Mouse (Mus musculus) stomach, embryonic 14.5 days (tissue): Measurements from ENCODE around the gene Ptprh. TPM values are rescaled to one million over a fixed set of nuclear protein-coding genes. Genes with fewer than 3 reads are reported as not detected.
"Not testable (repeated sequence)": the region's sequence is repeated elsewhere in the genome, so short reads cannot be mapped to it uniquely, and the experiment has no call there.

Experiments
- ATAC-seq: fragments of 200-750 bp; cut with Nextera tagmentation; 2 replicates; pipeline ENCODE4 v1.8.0; 2017; ENCODE audit warnings: low read depth, moderate TSS enrichment; ENCODE audit not compliant: insufficient number of reproducible peaks, insufficient read depth, low FRiP score
- H3K27ac ChIP-seq: fragments of 300-500 bp; sonication (generic); 2 replicates; pipeline ENCODE4 v1.5.1; 2014; ENCODE audit warnings: mild to moderate bottlenecking, low read length, moderate library complexity, mixed read lengths
- H3K27me3 ChIP-seq: fragments of 300-500 bp; sonication (generic); 2 replicates; pipeline ENCODE4 v1.6.1; 2014; ENCODE audit warnings: low read length, control low read depth, mixed read lengths; ENCODE audit not compliant: control insufficient read depth, insufficient read depth
- H3K36me3 ChIP-seq: fragments of 300-500 bp; sonication (generic); 2 replicates; pipeline ENCODE4 v1.6.1; 2014; ENCODE audit warnings: mild to moderate bottlenecking, control low read depth, low read length, moderate library complexity, mixed read lengths; ENCODE audit not compliant: control insufficient read depth, insufficient read depth
- H3K4me1 ChIP-seq: fragments of 300-500 bp; sonication (generic); 2 replicates; pipeline ENCODE4 v1.6.1; 2014; ENCODE audit warnings: low read length, control low read depth, mixed read lengths; ENCODE audit not compliant: control insufficient read depth, insufficient read depth
- H3K4me2 ChIP-seq: fragments of 300-500 bp; sonication (generic); replicated peaks from 2 replicates; pipeline ENCODE4 v1.6.1; 2014; ENCODE audit warnings: low read depth, low read length, control low read depth
- H3K4me3 ChIP-seq: fragments of 300-500 bp; sonication (generic); 2 replicates; pipeline ENCODE4 v1.5.1; 2014; ENCODE audit warnings: low read depth, low read length, control low read depth
- H3K9ac ChIP-seq: fragments of 300-500 bp; sonication (generic); replicated peaks from 2 replicates; pipeline ENCODE4 v1.6.1; 2014; ENCODE audit warnings: low read depth, mild to moderate bottlenecking, control low read depth, low read length, moderate library complexity, mixed read lengths
- H3K9me3 ChIP-seq: fragments of 300-500 bp; sonication (generic); 2 replicates; pipeline ENCODE4 v1.6.1; 2016; ENCODE audit warnings: low read depth, low read length, control low read depth; ENCODE audit not compliant: control insufficient read depth
- WGBS: fragments of 180-500 bp; shearing (Covaris S2); extraction: QIAGEN DNeasy Blood & Tissue Kit; methylation state at CpG from one replicate; pipeline ENCODE4 v1.1.7; 2014; 5-methylcytosine and 5-hydroxymethylcytosine counted together
- polyA plus RNA-seq: library from polyadenylated mRNA; unstranded; fragments of >200 nt; fragmentation: Nextera tagmentation; extraction: Ambion mirVana; gene quantifications from 2 replicates; pipeline ENCODE4 v1.2.1, GENCODE M21; 2014

The Ptprh gene
- polyA plus RNA-seq, 1 experiment from 2014 or later, result not detected

DNA sequence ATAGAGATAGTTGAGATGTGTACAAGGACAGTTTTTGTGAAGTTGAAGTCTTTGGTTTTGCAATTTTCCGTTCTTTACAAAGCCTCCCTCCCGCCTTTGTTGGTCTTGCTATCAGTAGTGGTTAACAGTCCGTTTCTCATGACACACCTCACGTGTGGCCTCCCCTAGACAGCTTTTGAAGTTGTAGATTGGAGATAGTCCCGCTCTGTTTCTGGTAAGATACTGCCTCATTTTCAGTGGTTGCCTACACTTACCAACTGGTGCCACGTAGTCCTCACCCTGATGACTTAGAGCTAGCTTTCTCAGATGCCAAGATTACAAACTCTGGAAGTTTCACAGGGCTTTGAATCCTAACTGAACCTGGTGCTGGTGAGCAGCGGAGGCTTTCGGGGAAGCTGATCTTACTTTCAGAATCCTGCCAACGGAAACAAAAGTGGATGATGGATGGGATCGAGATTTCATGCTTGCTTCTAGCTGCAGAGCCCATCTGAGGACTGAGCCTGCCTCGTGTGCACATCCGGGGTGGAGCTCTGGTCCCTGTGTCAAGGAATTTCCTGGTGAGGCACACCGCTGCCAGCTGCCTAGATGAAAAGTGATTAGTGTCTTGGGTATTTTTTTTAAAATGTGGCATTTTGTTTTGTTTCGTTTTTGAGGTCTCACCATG is 10.0 kb upstream of the Ptprh start:
- 61% methylated on average over 14 of the region's 14 CpGs for WGBS
- no peak for ATAC-seq

DNA sequence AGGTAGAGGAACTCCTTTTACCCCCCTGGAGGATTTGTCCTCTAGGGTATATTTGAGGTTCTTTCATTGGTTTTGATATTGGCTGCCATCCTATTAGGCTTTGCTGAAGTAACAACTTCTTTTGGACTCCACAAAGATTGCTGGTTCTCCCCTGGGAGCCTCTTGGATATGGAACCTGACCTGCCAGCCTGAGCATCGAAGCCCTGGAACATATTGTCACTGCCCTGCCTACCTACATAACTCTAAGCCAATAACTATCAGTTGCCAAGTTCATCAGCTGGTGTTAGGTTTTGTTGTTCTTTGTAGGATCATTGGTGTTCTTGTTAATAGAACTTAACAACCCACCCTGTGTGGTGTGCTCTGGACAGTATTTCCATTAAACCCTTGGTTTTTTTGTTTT is 9.1 kb upstream of the Ptprh start:
- no peak for ATAC-seq
- no peaks in the 10 kb centered on the region for H3K4me1 ChIP-seq
- WGBS, result 70% methylated on average over 1 of the region's 1 CpGs
- H3K9me3 ChIP-seq, result no peaks in the 10 kb centered on the region
- no peak overlapping the region for H3K27ac ChIP-seq
- no peaks in the 10 kb centered on the region for H3K36me3 ChIP-seq
- H3K4me2 ChIP-seq, result no peak overlapping the region
- no peaks in the 10 kb centered on the region for H3K27me3 ChIP-seq
- no peak overlapping the region for H3K4me3 ChIP-seq
- no peak overlapping the region for H3K9ac ChIP-seq

More for the DNA sequence above, 10.0 kb upstream of the Ptprh start:
- Histone ChIP-seq H3K9me3 (no peaks in the 10 kb centered on the region), H3K4me2 (no peak overlapping the region), H3K9ac (no peak overlapping the region), H3K36me3 (no peaks in the 10 kb centered on the region), H3K4me1 (no peaks in the 10 kb centered on the region), H3K27me3 (no peaks in the 10 kb centered on the region), H3K27ac (no peak overlapping the region), H3K4me3 (no peak overlapping the region)

DNA sequence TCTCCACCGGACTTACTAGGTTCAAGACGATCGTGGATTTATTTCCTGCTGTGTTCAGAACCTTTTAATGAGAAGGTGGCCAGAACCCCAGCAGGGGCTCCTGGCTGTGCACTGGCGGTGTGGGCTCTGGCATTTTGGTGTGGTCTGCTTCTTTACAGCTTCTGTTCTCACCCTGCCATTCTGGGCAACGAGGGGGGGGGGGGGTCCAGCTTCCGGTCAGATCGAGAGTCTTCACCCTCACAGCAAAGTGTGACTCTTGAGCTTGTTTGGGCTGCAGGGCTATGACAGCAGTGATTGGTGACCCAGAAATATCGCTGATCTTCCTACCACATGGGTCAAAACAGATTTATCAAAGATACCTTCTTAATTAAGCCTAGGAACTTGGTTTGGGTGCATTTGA is 8.5 kb upstream of the Ptprh start:
- WGBS, result 62% methylated on average over 8 of the region's 8 CpGs

DNA sequence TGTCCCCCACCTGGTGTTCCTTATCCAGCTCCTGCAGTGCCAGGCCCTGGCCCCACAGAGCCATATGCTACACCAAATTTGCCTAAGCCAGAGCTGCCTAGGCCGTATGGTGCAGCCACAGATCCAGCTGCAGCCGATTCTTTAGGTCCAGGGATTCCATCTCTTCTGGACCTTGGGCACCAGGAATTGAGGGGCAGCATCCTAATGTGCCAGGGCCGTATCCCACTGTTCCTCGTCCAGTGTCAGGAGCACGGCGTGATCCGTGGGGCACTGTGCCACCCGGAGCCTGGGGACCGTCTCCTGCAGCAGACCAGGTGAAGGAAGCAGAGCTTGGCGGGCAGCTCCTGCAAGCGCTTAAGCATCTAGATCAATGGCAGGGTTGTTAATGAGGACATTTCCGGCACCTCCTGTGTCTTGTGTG is 8.1 kb upstream of the Ptprh start:
- H3K9me3 ChIP-seq, result no peaks in the 10 kb centered on the region
- H3K36me3 ChIP-seq, result no peaks in the 10 kb centered on the region
- H3K4me3 ChIP-seq, result no peak overlapping the region
- H3K4me2 ChIP-seq, result no peak overlapping the region
- H3K27ac ChIP-seq, result no peak overlapping the region
- H3K9ac ChIP-seq, result no peak overlapping the region
- H3K4me1 ChIP-seq, result no peaks in the 10 kb centered on the region
- WGBS, result 82% methylated on average over 12 of the region's 12 CpGs
- H3K27me3 ChIP-seq, result no peaks in the 10 kb centered on the region
- no peak for ATAC-seq

More for the DNA sequence above, 8.5 kb upstream of the Ptprh start:
- no peak overlapping the region for H3K9ac ChIP-seq
- no peak for ATAC-seq
- no peak overlapping the region for H3K4me3 ChIP-seq
- no peak overlapping the region for H3K4me2 ChIP-seq
- no peak overlapping the region for H3K27ac ChIP-seq
- no peaks in the 10 kb centered on the region for H3K36me3 ChIP-seq
- no peaks in the 10 kb centered on the region for H3K27me3 ChIP-seq
- no peaks in the 10 kb centered on the region for H3K4me1 ChIP-seq
- H3K9me3 ChIP-seq, result no peaks in the 10 kb centered on the region

DNA sequence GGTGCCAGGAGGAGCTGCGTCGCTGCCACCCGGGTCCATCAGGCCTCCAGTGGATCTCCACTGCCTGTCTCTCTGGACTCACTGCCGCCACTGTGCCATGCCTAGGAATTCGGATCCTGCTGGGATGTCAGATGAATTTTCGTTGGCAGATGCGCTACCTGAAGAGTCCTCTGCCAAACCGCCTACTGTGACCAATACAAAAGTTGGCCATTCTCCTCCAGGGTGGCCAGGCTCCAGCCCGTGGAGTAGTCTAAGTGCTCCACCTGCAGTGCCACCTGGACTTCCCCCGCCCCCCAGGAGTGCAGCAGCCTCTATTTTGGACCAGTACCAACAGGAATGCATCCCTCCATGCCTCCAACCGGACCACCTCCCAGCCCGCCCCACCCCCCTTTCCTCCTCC is 7.7 kb upstream of the Ptprh start:
- 80% methylated on average over 12 of the region's 12 CpGs for WGBS
- Histone ChIP-seq H3K4me3 (no peak overlapping the region), H3K27me3 (no peaks in the 10 kb centered on the region), H3K27ac (no peak overlapping the region), H3K4me2 (no peak overlapping the region), H3K36me3 (no peaks in the 10 kb centered on the region), H3K9ac (no peak overlapping the region), H3K4me1 (no peaks in the 10 kb centered on the region), H3K9me3 (no peaks in the 10 kb centered on the region)
- no peak for ATAC-seq

DNA sequence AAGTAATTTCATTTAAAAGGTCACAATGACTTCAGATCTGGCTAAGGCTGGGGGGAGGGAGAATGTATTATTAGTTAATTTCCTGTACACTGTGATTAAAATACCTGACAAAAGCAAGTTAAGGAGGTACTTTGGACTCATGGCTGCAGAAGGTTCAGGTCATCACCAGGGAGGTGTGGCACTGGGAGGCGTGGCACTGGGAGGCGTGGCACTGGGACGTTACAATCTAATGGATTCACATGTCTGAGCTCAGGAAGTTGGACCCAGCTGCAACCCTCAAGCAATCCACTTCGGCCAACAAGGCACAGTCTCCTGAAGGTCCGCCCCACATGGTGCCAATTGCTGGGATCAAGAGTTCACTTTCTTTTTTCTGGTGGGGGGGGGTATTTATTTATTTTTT is 4.2 kb upstream of the Ptprh start:
- ATAC-seq, result no peak
- H3K36me3 ChIP-seq, result no peaks in the 10 kb centered on the region
- H3K4me2 ChIP-seq, result no peak overlapping the region
- no peak overlapping the region for H3K27ac ChIP-seq
- H3K9ac ChIP-seq, result no peak overlapping the region
- H3K4me1 ChIP-seq, result no peaks in the 10 kb centered on the region
- no peak overlapping the region for H3K4me3 ChIP-seq
- 65% methylated on average over 5 of the region's 5 CpGs for whole genome bisulfite sequencing
- H3K27me3 ChIP-seq, result no peaks in the 10 kb centered on the region
- no peaks in the 10 kb centered on the region for H3K9me3 ChIP-seq

DNA sequence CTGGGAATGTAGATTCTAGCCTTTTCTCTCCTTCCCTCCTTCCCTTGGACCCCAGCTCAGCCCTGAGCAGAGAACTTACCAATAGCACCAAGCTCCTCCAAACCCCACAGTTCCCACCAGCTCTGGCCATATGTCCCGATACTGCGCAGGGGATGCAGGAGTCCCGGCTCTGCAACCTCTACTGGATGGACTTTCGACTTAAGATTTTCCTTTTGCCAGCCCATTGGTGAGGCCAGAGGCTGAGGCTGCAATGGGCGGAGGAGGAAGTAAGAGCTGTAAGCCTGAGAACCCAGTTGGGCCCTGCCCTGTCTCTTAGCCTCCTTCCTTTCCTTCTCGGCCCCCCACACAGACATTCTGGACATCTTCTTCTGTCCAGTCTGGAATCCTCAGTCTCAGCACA is 872 bp downstream of the Ptprh start:
- ATAC-seq, result no peak
- H3K4me2 ChIP-seq, result no peak overlapping the region
- H3K27me3 ChIP-seq, result no peaks in the 10 kb centered on the region
- no peak overlapping the region for H3K9ac ChIP-seq
- no peaks in the 10 kb centered on the region for H3K36me3 ChIP-seq
- WGBS, result 90% methylated on average over 6 of the region's 6 CpGs
- no peaks in the 10 kb centered on the region for H3K4me1 ChIP-seq
- no peaks in the 10 kb centered on the region for H3K9me3 ChIP-seq
- no peak overlapping the region for H3K4me3 ChIP-seq
- H3K27ac ChIP-seq, result no peak overlapping the region

DNA sequence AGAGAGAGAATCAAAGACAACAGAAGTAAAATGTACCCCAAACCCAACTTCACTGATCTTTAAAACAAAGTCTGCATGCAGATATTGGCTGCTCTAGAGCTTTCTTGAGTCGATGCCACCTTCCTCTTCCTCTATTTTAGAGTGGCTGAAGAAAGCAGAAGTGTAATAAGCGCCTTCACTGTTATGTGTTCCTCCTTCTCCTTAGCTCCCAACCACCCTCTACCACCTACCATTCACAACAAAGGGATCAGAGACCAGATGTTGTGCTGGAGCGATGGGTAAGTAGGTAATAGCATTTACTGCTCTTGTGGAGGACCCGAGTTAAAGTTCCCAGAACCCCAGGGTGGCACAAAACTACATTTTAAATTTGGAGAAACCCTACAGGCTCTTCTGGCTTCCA is 6.8 kb downstream of the Ptprh start:
- ATAC-seq, H3K27me3 ChIP-seq, H3K4me3 ChIP-seq, H3K27ac ChIP-seq, H3K36me3 ChIP-seq, H3K4me1 ChIP-seq, H3K4me2 ChIP-seq, H3K9ac ChIP-seq, H3K9me3 ChIP-seq: not testable (repeated sequence)
- 68% methylated on average over 4 of the region's 4 CpGs for WGBS

DNA sequence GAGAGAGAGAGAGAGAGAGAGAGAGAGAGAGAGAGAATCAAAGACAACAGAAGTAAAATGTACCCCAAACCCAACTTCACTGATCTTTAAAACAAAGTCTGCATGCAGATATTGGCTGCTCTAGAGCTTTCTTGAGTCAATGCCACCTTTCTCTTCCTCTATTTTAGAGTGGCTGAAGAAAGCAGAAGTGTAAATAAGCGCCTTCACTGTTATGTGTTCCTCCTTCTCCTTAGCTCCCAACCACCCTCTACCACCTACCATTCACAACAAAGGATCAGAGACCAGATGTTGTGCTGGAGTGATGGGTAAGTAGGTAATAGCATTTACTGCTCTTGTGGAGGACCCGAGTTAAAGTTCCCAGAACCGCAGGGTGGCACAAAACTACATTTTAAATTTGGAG is 22.4 kb downstream of the Ptprh start:
- H3K36me3 ChIP-seq, H3K9ac ChIP-seq, H3K4me3 ChIP-seq, H3K27me3 ChIP-seq, H3K4me2 ChIP-seq, H3K4me1 ChIP-seq, H3K9me3 ChIP-seq, H3K27ac ChIP-seq, ATAC-seq: not testable (repeated sequence)
- 77% methylated on average over 3 of the region's 3 CpGs for WGBS
